Mouse (Mus musculus) erythroblast, embryonic 14.5 days (primary cell): ENCODE results near the gene Iffo1.

ENCODE experiments used
- GATA1 ChIP-seq: IDR thresholded peaks from 2 replicates; pipeline ENCODE4 v1.6.1; 2012; ENCODE audit warnings: low read length, inconsistent platforms, mixed read lengths
- TAL1 ChIP-seq: IDR thresholded peaks from 3 replicates; pipeline ENCODE4 v1.6.1; 2012; ENCODE audit warnings: low read length, inconsistent platforms, mixed read lengths

- TF ChIP-seq GATA1: no peak
- no peak for TF ChIP-seq TAL1
Observed at GRCm38 (mm10) chr6:125192016-125192714, 47.1 kb downstream of the Iffo1 start.
